Mouse (Mus musculus) fibroblast of lung, adult 2 months (primary cell): ENCODE data around the gene Cadm1.

Experiments
- DNase-seq: peaks from one replicate; pipeline ENCODE4 v3.0.0-alpha.2; 2011; ENCODE audit warnings: low read depth

The Cadm1 gene

DNA sequence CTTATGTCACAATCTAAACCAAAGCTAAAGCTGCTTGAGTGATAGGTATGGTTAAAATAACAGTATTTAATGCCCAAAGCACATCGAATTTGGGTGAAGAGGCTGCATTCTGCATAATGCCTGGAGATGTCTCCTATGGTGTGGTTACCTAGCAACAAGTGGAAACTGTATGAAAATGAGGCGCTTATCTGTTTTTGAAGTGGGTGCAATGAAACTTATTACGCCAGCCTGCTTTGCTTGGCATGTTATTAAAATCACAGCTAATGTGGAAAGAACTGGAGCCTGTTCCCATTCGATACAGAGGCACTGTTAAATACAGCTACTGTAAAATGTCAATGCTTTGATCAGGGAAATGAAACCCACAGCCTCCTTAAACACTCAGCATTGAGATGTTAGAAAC is 79.5 kb downstream of the Cadm1 start:
- no peak for DNase-seq

DNA sequence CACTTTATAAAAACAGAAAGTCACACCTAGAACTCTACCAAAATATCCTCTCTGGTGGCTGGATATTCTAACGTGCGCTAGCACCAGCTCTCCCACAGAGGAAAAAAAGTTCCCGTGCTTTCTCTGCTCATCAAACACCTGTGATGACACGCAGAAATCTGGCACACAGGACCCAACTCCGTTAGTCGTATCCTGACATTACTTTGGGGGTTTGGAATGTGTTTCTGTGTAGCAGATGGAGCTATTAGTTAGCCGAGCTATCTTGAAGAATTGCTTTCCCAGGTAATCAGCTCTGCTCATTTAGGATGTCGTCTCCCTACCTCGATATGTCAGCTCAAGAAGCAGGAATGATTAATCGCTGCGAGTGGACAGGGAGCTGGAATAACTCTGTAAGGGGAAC is 80.3 kb downstream of the Cadm1 start:
- DNase-seq = no peak

DNA sequence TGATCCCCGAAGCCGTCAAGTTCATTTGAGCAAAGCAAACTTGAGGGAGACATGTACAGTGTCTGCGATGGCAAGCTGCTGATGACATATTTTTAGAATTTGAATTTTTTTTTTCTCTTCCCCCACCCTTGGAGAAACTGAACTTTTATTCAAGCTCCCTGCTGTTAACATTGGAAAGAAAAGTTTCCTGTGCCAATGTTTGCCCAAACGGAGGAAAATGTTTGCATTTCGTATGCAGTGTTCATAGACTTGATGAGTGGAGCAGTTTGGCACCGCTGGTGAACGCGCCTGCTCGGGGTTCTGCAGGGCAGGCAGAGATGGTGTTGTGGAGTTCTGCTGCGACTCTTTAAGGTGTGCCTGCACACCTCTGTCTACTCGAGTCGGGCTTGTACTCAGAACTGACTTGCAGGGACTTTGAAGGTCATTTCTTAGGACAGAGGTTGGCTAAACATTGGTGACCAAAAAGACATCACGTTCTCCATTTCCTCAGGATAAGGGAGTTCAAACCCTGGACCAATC is 83.0 kb downstream of the Cadm1 start:
- no peak for DNase-seq

DNA sequence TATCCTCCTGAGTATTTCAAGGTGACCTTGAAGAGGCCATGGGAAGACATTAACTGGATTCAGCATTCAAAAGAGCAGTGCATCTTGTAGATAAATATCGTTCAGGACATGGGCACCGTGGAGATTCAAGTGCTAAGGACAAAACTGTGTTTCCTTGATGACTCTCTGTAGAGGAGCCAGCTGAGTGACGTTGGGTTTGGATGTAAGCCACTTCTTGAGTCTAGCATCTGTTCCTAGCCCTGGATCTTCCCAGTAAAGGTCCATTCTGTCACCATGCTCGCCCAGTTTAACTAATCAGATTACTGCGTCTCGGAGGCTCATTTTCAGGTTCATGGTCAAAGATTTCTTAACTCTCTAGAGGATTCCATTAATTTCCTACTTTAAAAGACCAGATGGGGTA is 85.1 kb downstream of the Cadm1 start:
- DNase-seq = no peak

DNA sequence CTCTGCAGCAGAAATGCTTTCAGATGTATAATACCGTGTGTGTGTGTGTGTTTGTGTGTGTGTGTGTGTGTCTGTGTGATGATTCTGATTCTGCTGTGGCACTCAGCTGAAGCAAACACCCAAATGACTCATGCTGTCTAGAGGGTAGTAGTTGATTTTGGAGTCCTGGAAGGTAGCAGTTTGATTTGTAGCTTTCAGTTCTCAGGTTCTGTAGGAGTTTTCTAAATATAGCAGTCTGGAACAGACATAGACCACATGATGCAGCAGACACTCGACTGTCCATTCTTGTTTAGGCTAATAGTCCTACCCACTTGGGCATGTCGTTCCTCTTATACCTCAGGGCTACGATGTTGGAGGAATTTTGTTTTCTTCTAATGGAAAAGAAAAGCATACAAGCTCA is 86.4 kb downstream of the Cadm1 start:
- DNase-seq = no peak

DNA sequence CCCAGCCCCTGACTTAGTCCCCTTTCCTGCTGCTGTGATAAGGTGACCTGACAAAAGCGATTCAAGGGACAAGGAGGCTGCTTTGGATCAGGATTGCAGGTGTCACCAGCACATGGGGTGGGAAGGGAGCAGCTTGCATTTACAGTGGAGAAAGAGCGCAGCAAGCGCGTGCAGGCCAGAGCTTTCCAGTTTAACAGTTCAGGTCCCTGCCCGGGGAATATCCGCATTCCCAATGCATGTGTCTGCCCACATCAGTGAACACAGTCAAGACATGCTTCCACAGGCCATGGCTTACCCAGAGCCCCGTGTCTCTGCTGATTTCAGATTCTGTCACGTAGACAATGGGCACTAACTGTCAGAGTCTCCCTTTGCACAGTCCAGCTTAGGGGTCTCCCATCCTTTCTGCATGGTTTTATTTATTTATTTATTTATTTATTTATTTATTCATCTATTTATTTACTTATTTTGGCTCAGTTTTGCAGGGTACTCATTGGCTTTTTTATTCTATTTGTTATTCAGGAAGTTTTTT is 89.6 kb downstream of the Cadm1 start:
- no peak for DNase-seq

DNA sequence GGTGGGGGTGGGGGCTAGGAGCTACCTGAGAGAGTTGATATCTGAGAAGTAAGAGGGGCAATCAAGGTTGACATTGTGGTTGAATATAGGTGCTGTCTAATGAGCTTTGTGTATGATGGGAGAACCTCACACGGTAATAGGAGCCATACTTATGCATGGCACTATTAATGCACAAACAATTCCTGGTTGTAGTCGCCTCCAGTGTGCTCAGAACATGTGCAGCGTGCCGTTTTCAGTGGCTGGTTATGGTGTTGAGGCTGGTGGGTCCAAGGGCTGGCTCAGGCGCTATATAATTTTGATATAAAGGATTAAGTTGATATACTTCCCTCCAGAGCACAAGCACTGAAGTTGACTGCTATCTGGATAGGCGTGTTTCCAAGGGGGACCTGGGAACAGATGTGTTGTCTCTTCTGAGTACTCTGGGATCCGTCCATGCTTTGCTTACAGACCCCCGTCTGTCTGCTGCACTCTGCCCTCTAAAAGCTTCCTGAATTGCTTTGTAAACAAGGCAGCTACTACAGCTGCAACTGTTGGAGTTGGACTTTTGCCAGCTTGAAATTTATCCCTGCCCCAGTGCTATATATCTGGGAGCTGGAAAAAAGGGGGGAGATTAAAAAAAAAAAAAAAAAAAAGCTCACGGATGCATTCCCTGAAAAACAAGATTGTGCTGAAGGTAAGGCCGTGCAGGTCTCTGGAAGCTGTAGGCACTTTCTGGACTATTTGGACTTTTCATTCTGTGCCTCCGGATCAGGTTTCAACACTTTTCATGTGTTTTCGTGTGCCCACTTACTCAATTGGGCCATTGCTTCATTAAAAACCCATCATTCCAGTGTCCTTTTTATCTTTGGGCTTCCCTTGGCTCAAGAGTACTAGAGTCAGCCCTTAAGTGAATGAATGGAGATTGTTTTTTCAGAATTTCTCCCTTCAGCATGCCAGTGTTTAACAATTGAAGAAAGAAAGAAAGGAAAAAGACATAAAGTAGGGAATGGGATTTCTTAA is 93.8 kb downstream of the Cadm1 start:
- no peak for DNase-seq

DNA sequence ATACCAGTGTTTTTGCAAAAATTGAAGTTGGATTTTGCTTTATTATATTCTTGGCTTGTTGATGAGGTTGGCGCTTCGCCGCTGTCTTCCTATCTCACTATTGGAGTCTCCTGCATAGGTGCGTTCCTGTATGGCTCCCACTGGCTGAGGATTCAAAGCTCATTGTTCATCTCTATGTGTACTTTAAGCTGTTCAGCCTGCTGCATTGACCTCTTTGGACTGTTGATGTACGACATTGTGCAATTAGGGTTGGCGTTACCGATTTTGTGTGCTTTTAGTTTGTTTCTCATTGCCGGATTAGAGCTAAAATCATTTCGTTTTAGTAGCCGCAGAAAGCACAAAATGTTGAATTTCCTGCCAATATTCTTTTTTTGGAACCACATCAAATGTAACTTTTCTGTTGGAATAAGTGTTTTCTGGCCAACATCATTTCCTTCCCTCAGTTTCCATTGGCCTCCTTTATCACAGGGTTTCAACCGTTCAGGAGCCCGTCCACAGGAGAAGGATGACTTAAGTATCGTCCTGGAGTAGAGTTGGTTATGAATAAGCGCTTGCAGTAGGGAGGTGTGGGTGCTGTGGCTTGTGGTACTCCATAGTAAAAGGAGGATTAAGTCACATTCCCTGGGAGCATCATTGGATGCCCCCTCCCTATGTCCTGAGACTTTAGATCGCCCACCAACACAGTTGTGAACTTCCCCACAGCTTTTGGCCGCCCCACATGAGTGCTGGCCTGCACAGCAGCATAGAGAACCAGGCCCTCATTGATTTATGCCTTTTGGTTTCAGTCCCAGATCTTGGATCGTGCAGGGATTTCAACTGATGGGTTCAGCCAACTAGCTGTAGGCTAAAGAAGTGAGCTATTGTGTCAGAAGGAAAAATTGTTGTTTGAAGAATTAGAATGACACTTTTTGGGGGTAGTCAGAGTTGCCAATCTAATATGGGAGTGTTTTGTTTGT is 94.9 kb downstream of the Cadm1 start:
- no peak for DNase-seq

DNA sequence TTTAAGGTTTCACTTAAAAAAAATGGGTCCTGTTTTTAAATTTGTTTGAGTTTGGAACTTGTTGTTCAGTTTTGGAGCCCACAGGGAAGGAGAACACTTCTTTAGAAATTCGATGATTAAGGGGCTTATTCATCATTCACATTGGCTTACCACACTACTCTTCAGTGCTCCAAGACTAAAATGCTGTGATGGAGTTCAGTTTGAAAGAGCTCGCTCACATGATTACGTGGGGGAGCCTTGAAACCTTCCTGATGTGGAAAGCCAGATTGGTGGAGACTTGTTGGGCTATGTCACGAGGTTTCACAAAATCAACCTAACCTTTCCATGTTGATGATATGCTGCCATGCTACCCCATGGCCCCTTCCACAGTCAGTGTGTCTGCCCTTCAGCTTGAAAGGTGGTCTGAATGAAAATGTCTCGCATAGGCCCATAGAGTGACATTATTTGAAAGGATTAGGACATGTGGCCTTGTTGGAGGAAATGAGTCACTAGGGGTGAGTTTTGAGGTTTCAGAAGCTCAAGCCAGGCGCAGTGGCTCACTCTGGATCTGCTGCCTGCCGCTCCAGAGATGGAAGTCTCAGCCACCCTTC is 95.7 kb downstream of the Cadm1 start:
- no peak for DNase-seq

DNA sequence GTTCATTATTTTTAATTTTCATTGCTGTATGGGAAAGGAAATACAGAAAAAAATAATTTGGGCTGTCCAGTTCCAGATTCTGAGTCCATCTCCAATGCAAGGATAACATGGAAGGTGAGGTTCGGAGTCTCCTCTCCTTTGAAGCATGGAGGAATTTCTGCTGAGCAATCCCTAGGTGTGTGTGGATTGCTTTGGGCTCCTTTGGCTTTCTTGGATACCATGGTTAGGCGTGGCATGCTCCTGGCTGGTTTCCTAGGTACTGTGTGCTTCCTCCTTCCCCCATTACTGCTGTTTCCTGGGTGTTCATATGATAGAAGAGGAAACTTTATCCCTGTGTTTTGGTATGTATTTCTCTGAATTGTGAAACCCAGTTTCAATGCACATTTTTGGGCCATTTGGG is 98.0 kb downstream of the Cadm1 start:
- no peak for DNase-seq

DNA sequence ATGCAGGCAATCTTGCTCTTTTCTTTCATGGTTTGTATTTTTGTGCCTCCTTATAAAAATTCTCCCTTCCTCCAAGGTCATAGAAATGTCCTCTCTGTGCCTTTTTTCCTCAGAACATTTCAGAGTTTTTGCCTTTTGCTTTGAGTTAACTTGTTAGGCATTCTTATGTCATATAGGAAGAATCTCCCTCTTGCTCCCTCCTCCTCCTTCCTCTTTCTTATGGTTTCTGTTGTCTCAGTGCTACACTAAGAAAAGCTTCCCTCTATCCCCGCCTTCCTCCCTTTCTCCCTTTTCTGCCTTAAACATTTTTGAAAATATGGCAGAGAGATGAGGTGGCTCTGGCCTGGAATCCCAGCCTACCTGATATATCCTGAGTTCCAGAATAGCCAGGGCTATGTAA is 98.6 kb downstream of the Cadm1 start:
- no peak for DNase-seq

DNA sequence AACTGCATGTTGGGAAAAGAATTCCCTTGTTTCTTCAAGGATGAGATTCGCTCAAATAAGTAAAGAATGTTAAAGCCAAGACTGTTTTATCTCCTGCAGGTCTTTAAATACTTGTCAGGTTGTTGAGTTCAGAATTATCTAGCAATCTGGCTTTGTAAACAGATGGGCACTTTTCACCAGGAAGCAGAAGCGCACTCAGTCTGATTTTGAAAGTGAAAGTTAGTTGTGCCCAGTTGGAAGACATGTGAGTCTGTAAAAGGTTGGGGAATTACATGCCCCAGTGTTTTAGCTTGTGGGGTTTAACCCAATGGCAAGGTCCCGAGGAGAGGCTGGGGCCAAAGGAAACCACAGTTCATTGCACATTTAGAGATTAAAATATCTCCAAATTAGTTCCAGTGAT is 104.7 kb downstream of the Cadm1 start:
- no peak for DNase-seq

DNA sequence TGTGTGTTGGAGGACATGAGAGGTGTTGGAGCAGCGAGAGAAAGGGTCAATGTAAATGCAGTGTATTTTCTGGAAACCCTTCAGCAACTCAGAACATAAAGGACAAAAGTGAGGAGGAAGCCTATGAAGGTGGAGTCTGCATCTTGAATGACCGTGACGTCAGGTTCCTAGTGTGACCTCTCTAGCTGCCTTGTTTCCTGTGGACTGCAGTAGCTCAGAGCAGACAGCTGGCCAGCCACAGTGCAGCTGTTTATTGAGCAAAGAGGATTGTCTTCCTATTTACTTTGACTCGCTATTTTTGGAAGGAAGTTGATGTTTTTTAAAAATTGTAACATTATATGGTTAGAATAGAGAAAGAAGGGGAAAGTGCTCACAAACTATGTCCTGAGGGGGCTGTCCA is 112.7 kb downstream of the Cadm1 start:
- DNase-seq = no peak

DNA sequence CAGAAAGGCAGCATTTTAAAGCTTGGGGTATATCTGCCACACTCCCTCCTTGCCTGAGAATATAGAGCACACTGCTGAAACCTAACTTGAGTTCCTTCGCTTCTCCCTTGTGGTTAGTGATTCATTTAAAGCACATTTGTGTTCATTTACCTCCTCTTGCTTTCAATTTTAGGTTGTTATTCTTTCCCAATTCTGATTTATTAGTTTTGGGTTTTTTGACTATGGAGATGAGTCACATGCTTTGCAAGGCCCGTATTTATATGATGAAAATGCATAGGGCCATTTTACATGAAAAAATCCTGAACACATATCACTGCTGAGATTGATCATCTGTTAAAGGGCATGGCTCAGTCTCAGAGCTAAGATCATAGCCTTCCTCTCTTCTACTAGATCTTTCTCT is 115.1 kb downstream of the Cadm1 start:
- DNase-seq = no peak

DNA sequence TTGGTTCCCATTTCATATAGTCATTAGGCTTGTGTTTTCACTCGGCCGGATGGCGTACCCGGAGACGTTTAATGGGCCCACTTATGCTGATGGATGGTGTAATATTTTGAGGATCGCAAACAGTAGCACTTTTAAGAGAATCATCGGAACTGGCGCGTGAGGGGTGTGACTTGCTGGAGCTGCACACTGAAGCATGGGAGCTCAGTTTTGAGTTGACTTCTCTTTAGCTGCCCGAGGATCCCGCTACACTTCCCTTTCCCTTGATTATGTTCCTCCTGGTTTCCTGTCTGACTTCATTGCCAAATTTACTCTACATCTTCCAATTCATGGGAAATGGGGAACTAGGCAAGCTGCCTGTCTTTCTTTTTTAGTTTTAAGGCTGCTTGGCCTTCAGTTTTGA is 121.5 kb downstream of the Cadm1 start:
- DNase-seq = no peak

DNA sequence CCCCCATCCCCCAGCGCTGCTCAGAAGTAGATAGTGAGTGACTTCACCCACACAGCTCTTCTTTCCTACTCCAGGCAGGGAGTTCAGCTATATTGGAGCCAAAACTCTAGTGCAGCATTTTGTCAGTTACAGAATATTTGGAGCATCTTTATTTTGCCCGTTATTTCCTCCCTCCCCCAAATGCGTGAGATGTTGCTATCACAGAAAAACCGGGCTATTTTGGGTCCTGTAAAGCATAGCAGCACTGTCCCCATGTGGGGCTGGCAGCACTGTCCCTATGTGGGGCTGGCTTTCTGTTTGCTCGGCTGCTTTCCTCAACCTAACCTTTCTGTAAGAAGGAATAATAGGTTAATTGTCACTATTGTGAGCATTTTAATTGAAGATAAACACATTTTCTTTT is 122.2 kb downstream of the Cadm1 start:
- no peak for DNase-seq

DNA sequence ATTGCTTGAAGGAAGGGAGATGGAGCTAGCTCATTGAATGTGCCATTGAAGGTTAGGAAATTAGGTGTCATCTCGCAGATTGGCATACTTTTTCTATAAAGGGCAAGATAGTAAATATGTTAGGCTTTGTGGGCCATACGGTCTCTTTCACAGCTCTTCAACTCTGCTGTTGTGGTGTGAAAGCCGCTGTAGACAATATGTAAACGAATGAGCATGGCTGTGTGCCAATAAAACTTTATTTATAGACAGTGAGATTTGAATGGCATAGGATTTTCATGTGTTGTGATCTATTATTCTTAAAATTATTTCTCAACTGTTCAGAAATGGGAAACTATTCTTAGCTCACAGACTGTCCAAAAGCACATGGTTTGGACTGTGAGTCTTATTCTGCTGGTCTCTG is 123.0 kb downstream of the Cadm1 start:
- DNase-seq = no peak

DNA sequence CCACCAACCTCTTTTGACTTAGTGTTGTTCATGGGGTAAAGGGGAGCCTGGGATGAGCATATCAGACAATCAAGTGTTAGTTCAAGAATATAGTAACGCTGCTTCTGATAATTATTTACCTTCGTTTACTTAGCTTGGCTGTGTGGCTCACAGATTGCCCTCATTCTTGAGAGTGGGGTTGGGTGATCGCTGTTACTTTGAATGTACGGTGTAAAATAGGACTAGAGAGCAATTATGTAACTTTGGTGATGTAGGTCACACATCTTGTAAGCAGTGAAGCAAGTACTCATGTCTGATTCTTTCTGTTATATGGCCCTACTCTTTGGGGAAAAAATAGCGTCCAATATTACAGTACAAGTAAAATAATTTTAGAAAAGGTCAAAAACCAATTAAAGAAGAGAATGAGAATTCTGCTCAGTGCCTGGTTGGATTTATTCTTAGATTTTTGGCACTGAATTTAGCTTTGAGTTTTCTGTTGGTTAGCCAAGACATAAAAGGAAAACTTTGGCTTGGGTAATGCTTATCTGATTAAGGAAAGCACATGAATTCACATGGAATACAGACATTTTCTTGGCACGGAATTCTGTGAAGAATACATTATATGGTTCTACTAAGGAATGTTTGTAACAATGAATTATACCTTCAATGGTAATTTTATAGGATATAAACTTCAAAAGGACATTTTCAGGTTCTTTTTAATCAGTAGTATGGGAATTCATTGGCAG is 129.6 kb downstream of the Cadm1 start:
- no peak for DNase-seq

DNA sequence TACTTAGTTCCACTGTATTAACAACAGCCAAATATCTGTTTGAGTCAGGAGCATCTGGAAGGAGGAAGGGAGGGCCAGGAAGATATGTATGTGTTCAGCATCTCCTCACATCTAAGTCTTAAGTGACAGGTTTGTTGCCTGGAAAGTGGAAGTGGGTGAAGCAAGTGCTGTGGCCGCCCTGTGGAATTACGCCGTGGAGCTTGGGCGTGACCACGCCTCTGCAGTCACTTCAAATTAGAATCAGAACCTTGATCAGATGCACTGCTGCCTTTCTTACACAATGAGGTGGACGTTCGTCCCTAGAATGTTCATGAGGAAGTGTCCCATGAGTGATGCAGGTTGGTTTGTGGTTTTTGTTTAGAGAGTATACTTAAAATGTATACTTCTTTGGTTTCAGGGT is 131.6 kb downstream of the Cadm1 start:
- DNase-seq = no peak

DNA sequence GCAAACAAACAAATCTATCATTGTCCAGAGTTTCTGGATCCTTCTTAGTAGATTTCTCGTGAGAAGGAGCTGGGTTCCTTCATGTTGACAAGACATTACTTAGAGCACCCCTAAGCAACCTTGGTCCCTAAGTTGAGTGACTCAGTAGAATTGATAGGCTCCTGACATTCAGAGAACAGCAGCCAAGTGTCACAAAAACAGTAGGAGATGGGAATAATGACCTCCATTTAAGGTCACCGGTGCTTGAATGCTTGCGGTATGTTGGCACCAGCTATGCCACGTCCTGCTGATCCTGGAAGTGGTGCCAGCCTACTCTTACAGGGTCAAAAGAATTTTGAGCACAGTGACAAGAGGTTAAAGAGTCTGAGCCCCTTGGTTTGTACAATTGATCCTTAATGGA is 139.2 kb downstream of the Cadm1 start:
- DNase-seq = no peak

DNA sequence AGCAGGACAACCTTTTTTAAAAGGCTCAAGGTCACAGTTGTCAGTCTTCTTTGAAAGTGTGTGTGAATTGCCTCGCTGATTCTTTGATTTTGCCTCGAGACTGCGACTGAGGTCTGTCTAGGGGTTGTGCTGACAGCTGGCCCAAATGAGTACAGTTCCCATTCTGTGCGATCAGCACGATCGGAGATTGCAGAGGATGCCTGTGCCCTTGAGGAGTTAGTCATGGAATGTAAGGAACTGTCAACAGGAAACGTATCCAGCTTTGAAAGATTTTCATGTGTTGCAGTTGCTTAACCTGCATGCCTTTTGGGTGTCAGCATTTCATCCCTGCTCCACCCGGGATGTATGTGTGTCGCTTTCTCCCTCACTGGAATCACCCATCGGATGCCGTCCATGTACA is 141.6 kb downstream of the Cadm1 start:
- DNase-seq = no peak
